Mouse (Mus musculus) neutrophil, adult 59 days (primary cell): Measurements from ENCODE around the gene Adamts5. TPM values are rescaled to one million over a fixed set of nuclear protein-coding genes. Genes with fewer than 3 reads are reported as not detected.

Source experiments
- total RNA-seq, 2 experiments: library from RNA; stranded (reverse); gene quantifications; 1 replicate in 1 of 2; 2 replicates in 1 of 2; pipeline ENCODE4 v1.2.4; 2023

Adamts5 gene
- under 1 TPM; 0.15 to 0.22 TPM for total RNA-seq

DNA sequence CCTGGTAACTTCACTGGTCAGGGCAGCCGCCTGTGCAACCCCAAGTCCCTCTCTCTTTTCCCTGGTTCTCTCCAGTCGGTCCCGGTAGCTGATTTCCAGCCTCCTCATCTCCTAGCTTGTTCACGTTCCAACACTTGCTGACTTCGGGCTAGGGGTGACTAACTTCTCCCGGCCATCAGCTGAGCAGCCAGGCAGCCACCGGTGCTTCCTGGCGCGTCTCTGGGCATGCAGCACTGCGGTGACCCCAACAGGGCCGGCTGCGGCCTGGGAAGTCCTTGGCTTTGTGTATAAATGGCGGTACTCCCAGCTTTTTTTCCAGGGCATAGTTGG lies at the start of gene Adamts5:
Gene Adamts5 (minus strand): TSS at position 248 of the 330 bp plus-strand sequence.

Other genes with a start within 250 kb of the Adamts5 start
- not detected for gene Adamts1, start 98.7 kb downstream of the Adamts5 start, total RNA-seq